1 mouse cellular context compared by ENCODE assay signal in genomic region chr11:95379552-95379951, GRCm38 (mm10).
TF ChIP-seq lines count a peak whose summit lies in the region.

No protein-coding gene starts in this region.

TF ChIP-seq in MEL, 35 proteins besides CTCF, POLR2A, EP300 and RAD21:
- TF ChIP-seq USF2 (IDR thresholded peaks at IDR 0.05; ENCODE audit: borderline replicate concordance in 1 of 2, insufficient read depth in 1 of 2, low read depth in 1 of 2, low read length in 2 of 2), result no peak
- TF ChIP-seq GATA1 (IDR thresholded peaks at IDR 0.05; ENCODE audit: low read depth, low read length), result peak; percentile 23; the same call in 1 of the 2 replicates
